Mouse (Mus musculus) midbrain, embryonic 11.5 days (tissue): ENCODE measurements around the gene Vwa8. TPM values are rescaled to one million over a fixed set of nuclear protein-coding genes. Genes with fewer than 3 reads are reported as not detected.

Experiments
- ATAC-seq: fragments of 200-750 bp; cut with Nextera tagmentation; 2 replicates; pipeline ENCODE4 v1.8.0; 2017; ENCODE audit warnings: moderate TSS enrichment, moderate library complexity; ENCODE audit not compliant: low FRiP score
- DNase-seq: peaks from one replicate; pipeline ENCODE4 v3.0.0; 2015; ENCODE audit warnings: low spot score; ENCODE audit errors: missing footprints
- H3K27ac ChIP-seq: fragments of 300-500 bp; sonication (generic); 2 replicates; pipeline ENCODE4 v1.5.1; 2014; ENCODE audit warnings: low read depth, low read length
- H3K27me3 ChIP-seq: fragments of 300-500 bp; sonication (generic); 2 replicates; pipeline ENCODE4 v1.6.1; 2014; ENCODE audit warnings: mild to moderate bottlenecking, low read length, moderate library complexity, mixed read lengths; ENCODE audit not compliant: control insufficient read depth, insufficient read depth
- H3K36me3 ChIP-seq: fragments of 300-500 bp; sonication (generic); 2 replicates; pipeline ENCODE4 v1.6.1; 2014; ENCODE audit warnings: mild to moderate bottlenecking, low read length, moderate library complexity, mixed read lengths; ENCODE audit not compliant: control insufficient read depth, insufficient read depth
- H3K4me1 ChIP-seq: fragments of 300-500 bp; sonication (generic); 2 replicates; pipeline ENCODE4 v1.6.1; 2014; ENCODE audit warnings: low read length; ENCODE audit not compliant: control insufficient read depth, insufficient read depth
- H3K4me2 ChIP-seq: fragments of 300-500 bp; sonication (generic); 2 replicates; pipeline ENCODE4 v1.6.1; 2014; ENCODE audit warnings: mild to moderate bottlenecking, moderate library complexity
- H3K4me3 ChIP-seq: fragments of 300-500 bp; sonication (generic); 2 replicates; pipeline ENCODE4 v1.5.1; 2014; ENCODE audit warnings: low read depth, low read length
- H3K9ac ChIP-seq: fragments of 300-500 bp; sonication (generic); 2 replicates; pipeline ENCODE4 v1.6.1; 2014; ENCODE audit warnings: low read length
- H3K9me3 ChIP-seq: fragments of 300-500 bp; sonication (generic); 2 replicates; pipeline ENCODE4 v1.6.1; 2016; ENCODE audit warnings: low read length; ENCODE audit not compliant: control insufficient read depth
- WGBS: fragments of 180-500 bp; shearing (Covaris S2); extraction: QIAGEN DNeasy Blood & Tissue Kit; methylation state at CpG from one replicate; pipeline ENCODE4 v1.1.7; 2014; 5-methylcytosine and 5-hydroxymethylcytosine counted together
- polyA plus RNA-seq: library from polyadenylated mRNA; unstranded; fragments of >200 nt; fragmentation: Nextera tagmentation; extraction: Ambion mirVana; gene quantifications from 2 replicates; pipeline ENCODE4 v1.2.1, GENCODE M21; 2014

Vwa8 gene
- polyA plus RNA-seq, 1 experiment from 2014 or later: 7.0 TPM

DNA sequence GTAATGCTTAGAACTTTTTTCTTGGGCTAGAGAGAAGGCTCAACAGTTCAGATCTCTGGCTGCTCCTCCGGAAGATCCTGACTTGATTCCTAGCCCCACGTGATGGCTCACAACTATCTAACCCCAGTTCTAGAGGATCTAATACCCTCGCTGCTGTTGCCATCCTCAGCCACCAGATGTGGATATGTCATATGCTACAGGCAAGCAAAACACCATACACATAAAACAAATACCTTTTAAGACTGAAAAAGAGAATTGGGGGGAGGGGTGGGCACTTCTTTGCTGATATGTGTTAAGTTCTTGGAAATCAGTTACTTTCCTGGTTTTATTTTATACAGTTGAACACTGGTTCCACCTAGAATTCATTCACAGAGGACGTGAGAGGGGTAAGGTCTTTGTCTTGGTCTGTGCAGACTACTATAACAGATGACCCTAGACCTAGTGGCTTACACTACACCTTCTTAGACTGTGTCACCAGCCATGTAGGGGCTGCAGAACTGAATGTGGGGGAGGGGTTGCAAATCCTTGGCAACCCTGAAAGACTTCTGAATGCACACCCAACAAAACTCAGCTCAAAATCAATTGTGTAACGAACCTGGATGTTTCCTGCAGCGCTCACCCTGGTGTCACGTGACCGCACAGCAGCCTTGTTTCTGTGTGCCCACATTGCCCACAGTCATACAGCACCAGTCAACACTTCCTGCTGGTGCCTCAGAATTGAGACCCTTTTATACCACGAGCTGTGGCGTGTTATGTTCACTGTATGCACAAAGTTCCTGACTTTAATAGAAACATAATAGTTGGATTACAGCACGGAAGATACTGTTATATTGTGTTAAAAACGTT, 394.4 kb downstream of the Vwa8 start:
- H3K27me3 ChIP-seq: no peaks in the 10 kb centered on the region
- H3K4me3 ChIP-seq: no peak overlapping the region
- no peaks in the 10 kb centered on the region for H3K36me3 ChIP-seq
- 0 out of 2 replicates have a peak, but pooled peaks cover 2% of the 10 kb centered on the region for H3K4me1 ChIP-seq
- WGBS: 83% methylated on average over 12 of the region's 12 CpGs
- no peak overlapping the region for H3K27ac ChIP-seq
- ATAC-seq (no peak), DNase-seq (no peak)
- no peak overlapping the region for H3K9ac ChIP-seq
- H3K4me2 ChIP-seq: no peak overlapping the region
- no peaks in the 10 kb centered on the region for H3K9me3 ChIP-seq

DNA sequence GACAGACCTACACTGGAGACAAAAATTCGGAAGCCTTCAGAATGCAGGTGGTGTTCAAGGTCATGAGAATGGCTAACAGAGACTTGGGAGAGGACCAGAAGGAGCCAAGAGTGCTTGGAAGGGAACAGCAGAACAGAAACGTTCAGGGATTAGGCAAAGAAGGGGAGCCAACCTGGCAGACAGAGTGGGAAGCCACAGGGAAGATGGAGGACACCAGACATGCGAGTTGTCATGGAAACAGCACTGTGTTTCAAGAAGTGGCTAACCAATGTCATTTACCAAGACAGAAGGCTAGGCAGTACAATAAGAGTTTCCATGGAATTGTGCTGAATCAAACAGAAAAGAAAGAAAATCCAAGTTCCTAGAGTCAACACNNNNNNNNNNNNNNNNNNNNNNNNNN, 395.7 kb downstream of the Vwa8 start:
- no peak for ATAC-seq

DNA sequence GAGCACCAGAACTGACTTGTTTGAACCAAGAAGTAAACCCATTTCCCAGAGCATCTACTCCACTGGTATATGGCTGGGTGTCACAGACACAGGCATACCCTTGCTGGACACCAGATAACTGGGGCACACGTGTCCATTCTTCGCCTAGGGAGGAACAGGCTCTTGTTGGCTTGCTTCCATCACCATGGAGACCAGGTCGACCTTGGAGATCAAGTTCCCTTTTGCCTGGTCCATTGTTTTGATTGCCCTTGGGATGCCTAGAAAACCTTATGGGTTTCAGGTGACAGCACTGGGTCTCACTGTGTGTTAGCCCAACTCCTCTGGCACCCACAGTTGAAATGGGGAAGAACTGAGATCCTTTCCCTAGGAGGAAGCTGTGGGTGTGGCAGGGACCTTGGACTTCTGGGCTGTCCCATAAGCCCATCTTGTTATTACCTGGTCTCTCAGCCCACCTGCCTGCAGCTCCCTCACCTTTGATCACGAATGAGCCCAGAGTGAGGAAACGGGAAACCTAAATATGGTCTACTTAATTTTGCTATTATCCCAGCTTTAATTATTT, 403.0 kb downstream of the Vwa8 start:
- H3K4me2 ChIP-seq: no peak overlapping the region
- no peak overlapping the region for H3K27ac ChIP-seq
- WGBS: 77% methylated on average over 5 of the region's 5 CpGs
- no peaks in the 10 kb centered on the region for H3K36me3 ChIP-seq
- DNase-seq (no peak), ATAC-seq (no peak)
- H3K9ac ChIP-seq: no peak overlapping the region
- H3K9me3 ChIP-seq: no peaks in the 10 kb centered on the region
- H3K4me3 ChIP-seq: no peak overlapping the region
- no peaks in the 10 kb centered on the region for H3K27me3 ChIP-seq
- no peaks in the 10 kb centered on the region for H3K4me1 ChIP-seq

More for the DNA sequence above, 395.7 kb downstream of the Vwa8 start:
- Histone ChIP-seq H3K4me2 (no peak overlapping the region), H3K27me3 (no peaks in the 10 kb centered on the region), H3K9ac (no peak overlapping the region), H3K4me1 (0 out of 2 replicates have a peak, but pooled peaks cover 2% of the 10 kb centered on the region), H3K27ac (no peak overlapping the region), H3K36me3 (no peaks in the 10 kb centered on the region), H3K4me3 (no peak overlapping the region), H3K9me3 (no peaks in the 10 kb centered on the region)
- no peak for DNase-seq
- 61% methylated on average over 3 of the region's 3 CpGs for WGBS

Other genes with a start within 250 kb of the Vwa8 start
- gene Dgkh, start 116.3 kb upstream of the Vwa8 start, polyA plus RNA-seq: 1.7 and 1.8 TPM in 2 replicates